ENCODE assay signal across 9 mouse cellular contexts in the genomic region with DNA sequence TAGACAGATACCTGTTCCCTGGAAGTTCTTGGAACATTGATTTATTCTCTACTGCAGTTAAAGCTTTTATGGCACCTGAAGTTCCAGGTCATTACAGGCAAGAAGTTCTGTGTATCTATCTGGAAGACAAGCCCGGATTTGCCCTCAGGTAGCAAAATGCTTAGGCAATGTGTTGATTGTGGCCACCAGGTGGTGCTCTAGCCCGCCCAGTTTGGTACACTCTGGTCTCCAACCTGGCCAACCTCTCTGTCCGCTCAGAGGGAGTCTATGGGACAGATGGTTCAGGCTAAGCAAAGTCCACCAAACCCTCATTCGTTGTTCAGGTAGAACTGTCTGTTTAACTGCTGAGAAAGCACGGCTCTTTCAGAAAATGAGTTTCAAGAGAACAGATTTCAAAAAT. TPM values are rescaled to one million over a fixed set of nuclear protein-coding genes. Genes with fewer than 3 reads are reported as not detected.
DNase-seq lines count a peak whose midpoint lies in the region; ATAC-seq and TF ChIP-seq lines count a peak whose summit lies in the region.
"Had no signal": no experiment of that assay in that cellular context is flagged by ENCODE, and none has a peak within 500 bp of the region (broad histone marks: within the 10 kb centered on the region; RNA-seq: fewer than 3 reads in every experiment).

No protein-coding gene starts in this region.

- peak; percentile 13 for DNase-seq in MEL-GATA-1-ER (ENCODE audit: extremely low read depth, low read depth)
- DNase-seq in brain, adult 2 months (ENCODE audit: low read depth, low spot score), result peak; percentile 92
- DNase-seq in heart, postnatal 0 days (ENCODE audit: low spot score), result peak; percentile 61
- DNase-seq in layer of hippocampus, adult 18-20 months (ENCODE audit: low spot score in 2 of 2), result peak; percentile 52 to 79
- DNase-seq in lung, postnatal 10 days, result peak; percentile 82
- DNase-seq in right cerebral cortex, postnatal 25 days, result peak; percentile 63
- peak; percentile 73 for DNase-seq in urinary bladder, postnatal 25 days (ENCODE audit: low spot score)

- TF ChIP-seq EP300 in heart, postnatal 0 days (IDR thresholded peaks at IDR 0.05; ENCODE audit: low read depth), result no peak

- no peak overlapping the region for H3K4me3 ChIP-seq in heart, postnatal 0 days (ENCODE audit: low read depth, low read length)
- H3K4me3 ChIP-seq: limb, embryonic 13.5 days had no signal

- 0 out of 2 replicates have a peak, but pooled peaks cover 4% of the 10 kb centered on the region for H3K27me3 ChIP-seq in heart, postnatal 0 days (ENCODE audit: control insufficient read depth, insufficient read depth, low read length)
- H3K27me3 ChIP-seq: limb, embryonic 13.5 days had no signal

- ATAC-seq in erythroid progenitor cell, adult 5-6 weeks (replicated peaks; ENCODE audit: low FRiP score, poor library complexity, severe bottlenecking), result 0 out of 2 replicates have a peak, but pooled peaks have one; percentile 57
- ATAC-seq in heart, postnatal 0 days (ENCODE audit: insufficient read depth, low read depth), result no peak

- TF ChIP-seq CTCF in heart, postnatal 0 days (IDR thresholded peaks at IDR 0.05; ENCODE audit: low read depth), result peak; percentile 88

- H3K9me3 ChIP-seq in heart, postnatal 0 days (replicated peaks; ENCODE audit: control insufficient read depth, low read length), result no peaks in the 10 kb centered on the region
- H3K9me3 ChIP-seq: limb, embryonic 13.5 days had no signal

- H3K9ac ChIP-seq in heart, postnatal 0 days (replicated peaks; ENCODE audit: low read depth, low read length), result no peak overlapping the region
- H3K9ac ChIP-seq: limb, embryonic 13.5 days had no signal

- H3K36me3 ChIP-seq in heart, postnatal 0 days (replicated peaks; ENCODE audit: control insufficient read depth, insufficient read depth, low read length), result no peaks in the 10 kb centered on the region
- H3K36me3 ChIP-seq: limb, embryonic 13.5 days had no signal

- H3K4me1 ChIP-seq in heart, postnatal 0 days (ENCODE audit: control insufficient read depth, insufficient read depth), result no peaks in the 10 kb centered on the region
- H3K4me1 ChIP-seq: limb, embryonic 13.5 days had no signal

- no peak overlapping the region for H3K4me2 ChIP-seq in heart, postnatal 0 days (ENCODE audit: low read depth, low read length)
- H3K4me2 ChIP-seq: limb, embryonic 13.5 days had no signal

- no peak overlapping the region for H3K27ac ChIP-seq in heart, postnatal 0 days (ENCODE audit: low read depth)
- H3K27ac ChIP-seq: limb, embryonic 13.5 days had no signal

- WGBS in heart, postnatal 0 days, result 21% methylated on average over 5 of the region's 5 CpGs

RNA-seq across cellular contexts. Expression of a gene that starts 36.8 kb away (rescaled TPM):
- 210 and 235 TPM in 2 replicates for total RNA-seq in erythroid progenitor cell, adult 5-6 weeks (2015; ENCODE audit: low replicate concordance)
- 317 and 421 TPM in 2 replicates for total RNA-seq in erythroid progenitor cell, adult 5-6 weeks (2017; ENCODE audit: low replicate concordance)
- 56.7 and 97.9 TPM in 2 replicates for total RNA-seq in heart, postnatal 0 days (2014; rRNA removed; ENCODE audit: low replicate concordance)
- 123 and 125 TPM in 2 replicates for polyA plus RNA-seq in heart, postnatal 0 days (2015; fragmentation: Nextera tagmentation; extraction: Ambion mirVana)
- total RNA-seq in layer of hippocampus, adult 18-20 months (2021), result 10 to 100 TPM; 76.5 to 81.7 TPM

Comparison
In these comparisons a context has a peak if more than half of its experiments do, and no peak if none do; other contexts are left out.
1. DNase-seq: peak in every context shown above with its lines; median percentile 92 in brain, adult 2 months; 82 in lung, postnatal 10 days; 73 in urinary bladder, postnatal 25 days; 66 in layer of hippocampus, adult 18-20 months; 63 in right cerebral cortex, postnatal 25 days; 61 in heart, postnatal 0 days; 13 in MEL-GATA-1-ER.